Mouse (Mus musculus) urinary bladder, postnatal 14 days (tissue): Measurements from ENCODE around the gene Tm7sf2.

Experiments
- DNase-seq: peaks from one replicate; pipeline ENCODE4 v3.0.0; 2021; ENCODE audit warnings: low spot score

Tm7sf2 gene

GRCm38 (mm10) chr19:6067724-6068415 is at the start of gene Tm7sf2:
Gene Tm7sf2 (minus strand): TSS chr19:6068373.
- DNase-seq = peak; percentile 94

GRCm38 (mm10) chr19:6117346-6117985 is 49.3 kb upstream of the Tm7sf2 start:
- no peak for DNase-seq

- no peak for DNase-seq
These were observed 48.1 kb upstream of the Tm7sf2 start for GRCm38 (mm10) chr19:6116113-6116850.

DNA sequence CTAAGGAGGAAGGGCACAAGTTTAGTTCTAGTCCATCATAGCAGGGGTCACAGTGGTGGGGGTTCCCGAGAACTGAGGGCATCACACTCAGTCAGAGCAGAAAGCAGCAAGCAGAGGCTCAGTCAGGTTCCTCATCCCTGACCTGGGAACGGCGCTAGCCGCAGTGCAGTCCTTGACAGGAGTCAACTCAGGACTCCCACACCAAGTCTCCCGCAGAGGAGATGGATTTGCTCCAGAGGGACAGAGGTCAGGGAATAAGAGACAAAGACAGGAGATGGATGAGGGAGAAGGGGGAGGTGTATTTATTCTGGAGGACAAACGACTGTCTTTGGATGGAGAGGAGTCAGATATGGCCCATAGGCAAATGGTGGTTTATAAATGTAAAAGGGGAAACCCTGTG is 44.9 kb upstream of the Tm7sf2 start:
- no peak for DNase-seq

GRCm38 (mm10) chr19:6105586-6105985 is 37.4 kb upstream of the Tm7sf2 start, which contains the start of gene Naaladl1:
Gene Naaladl1 (plus strand): TSS chr19:6105782.
- DNase-seq = no peak

DNA sequence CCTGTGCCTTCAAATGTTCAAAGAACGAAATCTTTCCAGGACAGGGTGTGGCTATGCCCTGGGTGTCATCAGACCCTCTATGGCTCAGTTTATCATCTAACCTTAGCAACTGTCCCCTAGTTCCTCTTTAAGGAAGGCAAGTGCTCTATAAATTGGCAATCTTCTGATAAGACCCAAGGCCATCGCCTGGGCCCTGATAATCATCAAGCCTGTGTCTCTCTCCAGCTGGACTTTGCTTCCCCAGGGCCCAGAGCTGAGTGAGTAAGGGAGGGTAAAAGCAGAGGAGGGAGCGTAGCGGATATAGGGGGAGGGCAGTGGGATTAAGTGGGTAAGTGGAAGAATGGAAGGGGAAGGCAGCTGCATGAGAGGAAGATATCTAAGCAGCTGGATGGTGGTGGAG is 36.3 kb upstream of the Tm7sf2 start:
- DNase-seq = no peak

GRCm38 (mm10) chr19:6102169-6102853 is 34.1 kb upstream of the Tm7sf2 start:
- no peak for DNase-seq

- DNase-seq = no peak
These were observed 33.0 kb upstream of the Tm7sf2 start for GRCm38 (mm10) chr19:6101186-6101585.

- no peak for DNase-seq
These were observed 29.7 kb upstream of the Tm7sf2 start for GRCm38 (mm10) chr19:6097847-6098246.

- no peak for DNase-seq
These were observed 25.9 kb upstream of the Tm7sf2 start, which contains the start of gene AC131692.1 for GRCm38 (mm10) chr19:6094119-6094518. Gene AC131692.1 (plus strand): TSS chr19:6094419.

- no peak for DNase-seq
These were observed 20.7 kb upstream of the Tm7sf2 start for GRCm38 (mm10) chr19:6088841-6089240.

- peak; percentile 58 for DNase-seq
These were observed 17.3 kb upstream of the Tm7sf2 start for GRCm38 (mm10) chr19:6085417-6085879.

- DNase-seq = peak; percentile 96
These were observed 16.5 kb upstream of the Tm7sf2 start, which contains the start of the genes Zfpl1 and Cdca5 for GRCm38 (mm10) chr19:6084478-6085248. Gene Zfpl1 (minus strand): TSS chr19:6084956. Gene Cdca5 (plus strand): TSS chr19:6084983.

GRCm38 (mm10) chr19:6082156-6082555 is 14.0 kb upstream of the Tm7sf2 start, which contains the start of gene Gm28374:
Gene Gm28374 (minus strand): TSS chr19:6082256.
- DNase-seq = no peak

DNA sequence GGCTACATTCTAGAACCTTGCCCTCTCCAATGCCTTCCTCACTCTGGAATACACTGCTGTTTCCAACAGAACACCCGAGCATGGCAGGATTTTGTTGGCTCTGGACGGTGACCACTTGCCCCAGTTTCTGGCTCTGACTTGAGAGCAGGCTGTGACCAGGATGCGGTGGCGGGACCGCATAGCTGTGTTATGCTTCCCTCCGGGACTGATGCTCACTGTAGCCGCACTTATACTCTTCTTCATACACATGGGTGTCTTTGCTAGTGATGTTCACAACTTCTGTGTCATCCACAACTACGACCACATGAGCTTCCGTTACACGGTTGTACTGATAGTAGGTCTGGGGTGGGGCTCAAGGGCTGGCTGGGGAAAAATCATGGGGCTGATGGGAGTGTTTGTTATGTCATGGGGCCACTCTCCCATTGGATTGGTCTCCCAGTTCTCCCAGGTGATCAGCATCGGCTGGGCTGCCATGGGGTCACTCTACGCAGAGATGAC is 11.9 kb upstream of the Tm7sf2 start, which contains the start of gene Tmem262:
Gene Tmem262 (plus strand): TSS at position 51 of the 498 bp plus-strand sequence.
- no peak for DNase-seq

- peak; percentile 84 for DNase-seq
These were observed 8.6 kb upstream of the Tm7sf2 start, which contains the start of gene Vps51 for GRCm38 (mm10) chr19:6076564-6077393. Gene Vps51 (minus strand): TSS chr19:6077231.

DNA sequence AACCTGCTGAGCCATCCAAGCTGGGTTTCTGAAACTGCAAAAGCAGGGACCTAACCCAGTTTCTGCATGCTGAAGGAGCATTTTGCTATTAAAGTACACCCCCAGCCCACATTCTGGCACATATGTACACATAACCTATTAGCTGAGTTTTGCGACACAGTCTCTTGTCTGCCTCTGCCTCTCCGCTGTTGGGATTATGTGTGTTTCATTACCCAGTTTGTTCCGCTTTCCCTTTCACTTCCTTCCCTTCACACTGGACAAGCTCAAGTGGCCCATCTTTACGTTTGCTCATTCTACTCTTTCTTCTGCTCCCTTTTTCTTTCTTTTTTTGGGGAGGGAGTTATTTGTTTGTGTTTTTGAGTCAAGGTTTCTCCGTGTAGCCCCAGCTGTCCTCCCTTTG is 5.7 kb upstream of the Tm7sf2 start:
- DNase-seq = no peak

DNA sequence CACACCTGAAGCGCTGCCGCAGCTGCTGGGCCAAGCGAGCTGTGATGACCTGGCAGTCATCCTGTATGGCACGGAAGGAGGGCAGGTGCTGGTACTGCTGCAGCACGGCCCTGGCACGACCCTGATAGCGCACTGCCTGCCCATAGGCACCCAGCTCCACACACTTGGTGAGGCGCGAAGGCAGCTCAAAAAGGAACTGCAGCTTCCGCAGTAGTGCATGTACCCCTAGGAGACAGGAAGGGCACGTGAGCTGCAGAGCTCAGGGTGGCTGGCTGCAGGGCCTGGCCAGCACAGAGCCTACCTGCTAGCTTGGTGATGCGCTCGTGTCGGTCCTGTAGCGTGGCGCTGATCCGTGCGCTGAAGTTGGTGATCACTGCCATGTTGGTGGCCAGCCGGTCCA is 3.1 kb upstream of the Tm7sf2 start:
- no peak for DNase-seq

DNA sequence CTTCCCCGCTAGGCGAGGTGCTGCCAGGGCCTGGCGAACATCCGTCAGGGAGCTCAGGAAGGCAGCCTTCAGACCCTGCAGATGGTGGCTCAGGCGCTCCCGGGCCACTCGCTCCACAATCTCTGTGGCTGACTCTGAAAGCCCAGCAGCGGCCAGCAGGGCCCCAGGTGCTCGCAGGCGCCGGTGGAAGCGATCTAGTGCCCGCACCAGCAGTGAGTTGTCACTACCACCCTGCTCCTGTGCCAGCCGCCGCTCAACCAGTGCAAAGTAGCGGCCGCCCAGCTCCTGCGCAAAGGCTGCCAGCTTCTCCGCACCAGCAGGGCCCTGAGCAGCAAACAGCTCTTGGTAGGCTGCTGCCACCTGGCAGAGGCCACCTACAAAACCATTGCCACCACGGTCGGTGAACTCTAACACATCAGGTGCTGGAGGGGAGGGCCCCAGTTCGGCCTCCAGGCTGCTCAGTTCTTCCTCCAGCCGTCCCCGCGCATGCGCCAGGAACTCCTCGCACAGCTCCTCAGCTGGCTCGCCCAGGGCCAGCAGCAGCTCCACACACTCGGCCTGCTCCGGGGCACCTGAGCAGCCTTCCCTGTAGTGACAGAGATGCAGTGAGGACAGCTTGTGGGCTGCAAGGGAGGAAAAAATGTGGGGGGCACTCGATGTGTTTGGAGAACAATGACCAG is 2.5 kb upstream of the Tm7sf2 start:
- DNase-seq = no peak
